Mouse (Mus musculus) forebrain, postnatal 0 days (tissue): ENCODE results near the gene Rgs6. TPM values are rescaled to one million over a fixed set of nuclear protein-coding genes. Genes with fewer than 3 reads are reported as not detected.

ENCODE experiments used
- ATAC-seq: fragments of 200-750 bp; cut with Nextera tagmentation; 2 replicates; pipeline ENCODE4 v1.8.0; 2017; ENCODE audit warnings: mild to moderate bottlenecking, moderate library complexity
- DNase-seq: peaks from one replicate; pipeline ENCODE4 v3.0.0-alpha.2; 2015
- H3K27ac ChIP-seq: fragments of 300-500 bp; sonication (generic); 2 replicates; pipeline ENCODE4 v1.5.1; 2014; ENCODE audit warnings: low read depth, mild to moderate bottlenecking, antibody characterized with exemption, low read length, moderate library complexity, mixed read lengths
- H3K27me3 ChIP-seq: fragments of 300-500 bp; sonication (generic); 2 replicates; pipeline ENCODE4 v1.6.1; 2014; ENCODE audit warnings: mild to moderate bottlenecking, low read length, mixed read lengths; ENCODE audit not compliant: insufficient read depth
- H3K36me3 ChIP-seq: fragments of 300-500 bp; sonication (generic); 2 replicates; pipeline ENCODE4 v1.6.1; 2014; ENCODE audit warnings: mild to moderate bottlenecking, moderate library complexity; ENCODE audit not compliant: insufficient read depth
- H3K4me1 ChIP-seq: fragments of 300-500 bp; sonication (generic); 2 replicates; pipeline ENCODE4 v1.6.1; 2014; ENCODE audit warnings: antibody characterized with exemption; ENCODE audit not compliant: insufficient read depth
- H3K4me2 ChIP-seq: fragments of 300-500 bp; sonication (generic); 2 replicates; pipeline ENCODE4 v1.6.1; 2014; ENCODE audit warnings: low read depth, mild to moderate bottlenecking, moderate library complexity
- H3K4me3 ChIP-seq: fragments of 300-500 bp; sonication (generic); 2 replicates; pipeline ENCODE4 v1.5.1; 2014; ENCODE audit warnings: low read depth, low read length, mixed read lengths
- H3K9ac ChIP-seq: fragments of 300-500 bp; sonication (generic); 2 replicates; pipeline ENCODE4 v1.6.1; 2014; ENCODE audit warnings: mild to moderate bottlenecking
- H3K9me3 ChIP-seq: fragments of 300-500 bp; sonication (generic); 2 replicates; pipeline ENCODE4 v1.6.1; 2016; ENCODE audit warnings: low read length
- CTCF ChIP-seq: sonication (generic); IDR thresholded peaks from 2 replicates; pipeline ENCODE4 v1.5.1; 2016; ENCODE audit warnings: antibody characterized with exemption, control low read depth, low read depth
- WGBS: fragments of 180-500 bp; shearing (Covaris S2); extraction: QIAGEN DNeasy Blood & Tissue Kit; methylation state at CpG from one replicate; pipeline ENCODE4 v1.1.7; 2014; 5-methylcytosine and 5-hydroxymethylcytosine counted together
- polyA plus RNA-seq: library from polyadenylated mRNA; unstranded; fragments of >200 nt; fragmentation: Nextera tagmentation; extraction: Ambion mirVana; gene quantifications from 2 replicates; pipeline ENCODE4 v1.2.1, GENCODE M21; 2015
- total RNA-seq: library from RNA; depleted of rRNA; stranded (reverse); fragments of >200 nt; gene quantifications from 2 replicates; pipeline ENCODE4 v1.2.3, GENCODE M21; 2014

Gene Rgs6
- total and polyA plus RNA-seq, 2 experiments from 2014 or later, result 16.8 to 19.6 TPM

DNA sequence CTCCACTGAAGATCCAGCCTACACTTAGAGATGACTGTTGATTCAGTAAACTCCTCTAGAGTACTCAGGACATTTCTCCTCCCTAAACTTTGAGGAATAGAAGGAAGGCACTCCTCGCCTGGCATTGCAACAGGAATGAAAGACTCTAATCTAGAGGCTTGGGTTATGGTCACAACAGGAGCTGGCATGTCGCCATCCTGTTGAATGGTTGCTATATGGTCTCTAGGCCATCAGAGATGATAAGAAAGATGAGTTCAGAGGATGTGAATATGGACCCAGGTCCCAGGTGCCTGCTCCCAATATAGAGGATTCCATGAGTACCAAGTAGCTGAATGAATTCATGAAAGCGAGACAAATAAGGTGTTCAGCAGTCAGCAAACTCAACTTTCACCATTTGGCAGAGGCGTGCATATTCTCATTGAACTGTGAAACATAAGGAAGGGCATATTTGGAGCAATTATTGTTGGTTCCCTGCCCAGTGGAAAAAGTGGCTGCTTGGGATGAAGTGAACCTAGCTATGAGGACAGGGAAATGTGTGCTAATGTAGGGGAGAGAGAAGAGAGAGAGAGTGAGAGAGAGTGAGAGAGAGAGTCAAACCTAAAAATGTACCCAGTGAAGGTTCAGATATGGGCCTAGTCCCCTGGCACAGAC, 334.9 kb downstream of the Rgs6 start:
- H3K4me1 ChIP-seq, result no peaks in the 10 kb centered on the region
- ATAC-seq (peak; percentile 47; the same call in 1 of the 2 replicates), DNase-seq (peak; percentile 57)
- H3K27me3 ChIP-seq, result no peaks in the 10 kb centered on the region
- 73% methylated on average over 4 of the region's 4 CpGs for WGBS
- no peaks in the 10 kb centered on the region for H3K36me3 ChIP-seq
- H3K9me3 ChIP-seq, result no peaks in the 10 kb centered on the region
- H3K27ac ChIP-seq, result no peak overlapping the region
- H3K9ac ChIP-seq, result no peak overlapping the region
- H3K4me2 ChIP-seq, result no peak overlapping the region
- H3K4me3 ChIP-seq, result no peak overlapping the region
- TF ChIP-seq CTCF, result no peak

DNA sequence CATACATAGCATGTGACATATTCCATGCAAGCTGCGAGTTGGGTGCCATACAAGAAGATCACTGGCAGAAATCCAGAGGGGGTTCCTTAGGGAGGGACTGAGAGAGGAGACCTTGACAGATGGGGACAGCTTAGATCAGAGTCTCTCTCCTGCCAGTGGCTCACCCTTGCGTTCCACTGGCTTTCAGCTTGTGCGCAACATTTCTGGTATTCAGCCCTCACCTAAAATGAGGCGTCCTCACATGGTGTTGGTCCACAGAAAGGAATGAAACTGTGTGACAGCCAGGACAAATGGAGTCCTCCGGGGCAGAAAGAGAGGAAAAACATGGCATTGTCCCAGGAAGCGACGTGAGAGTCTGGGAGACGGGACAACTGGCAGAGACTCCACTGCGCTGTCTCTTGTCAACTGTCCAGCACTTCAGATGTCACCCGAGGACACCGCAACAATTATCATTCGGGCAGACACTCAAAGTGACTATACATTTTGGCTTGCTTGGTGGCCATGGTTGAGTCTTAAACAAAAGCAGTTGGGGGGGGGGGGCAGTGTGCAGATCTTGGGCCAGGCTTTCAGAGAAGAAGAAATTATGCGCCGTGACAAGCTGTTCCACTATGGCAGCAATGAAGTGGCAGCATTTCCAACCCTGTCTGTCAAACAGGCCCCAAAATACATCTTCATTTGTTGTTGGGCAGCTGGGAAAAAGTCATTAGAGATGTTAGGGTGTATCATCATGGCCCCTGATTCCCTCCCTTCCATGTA, 344.8 kb downstream of the Rgs6 start:
- no peaks in the 10 kb centered on the region for H3K9me3 ChIP-seq
- H3K4me1 ChIP-seq, result no peaks in the 10 kb centered on the region
- peak overlapping the region; percentile 46; the same call in 1 of the 2 replicates for H3K27ac ChIP-seq
- H3K4me2 ChIP-seq, result 0 out of 2 replicates have a peak overlapping the region, but pooled peaks have one; percentile 3
- H3K27me3 ChIP-seq, result no peaks in the 10 kb centered on the region
- H3K9ac ChIP-seq, result no peak overlapping the region
- no peaks in the 10 kb centered on the region for H3K36me3 ChIP-seq
- WGBS, result 42% methylated on average over 14 of the region's 14 CpGs
- peak; percentile 85 for ATAC-seq
- TF ChIP-seq CTCF, result no peak
- DNase-seq, result peak; percentile 91
- no peak overlapping the region for H3K4me3 ChIP-seq

- Histone ChIP-seq H3K27ac (no peak overlapping the region), H3K27me3 (no peaks in the 10 kb centered on the region), H3K4me2 (no peak overlapping the region), H3K9me3 (no peaks in the 10 kb centered on the region), H3K4me1 (no peaks in the 10 kb centered on the region), H3K36me3 (no peaks in the 10 kb centered on the region), H3K4me3 (no peak overlapping the region), H3K9ac (no peak overlapping the region)
- whole genome bisulfite sequencing, result 80% methylated on average over 6 of the region's 6 CpGs
- TF ChIP-seq CTCF, result no peak
- ATAC-seq (no peak), DNase-seq (no peak)
These were observed 347.1 kb downstream of the Rgs6 start for GRCm38 (mm10) chr12:82935121-82935762.

- 86% methylated on average over 1 of the region's 1 CpGs for WGBS
- H3K27me3 ChIP-seq, result no peaks in the 10 kb centered on the region
- ATAC-seq (no peak), DNase-seq (no peak)
- H3K4me1 ChIP-seq, result no peaks in the 10 kb centered on the region
- no peaks in the 10 kb centered on the region for H3K9me3 ChIP-seq
- no peak overlapping the region for H3K27ac ChIP-seq
- no peaks in the 10 kb centered on the region for H3K36me3 ChIP-seq
- no peak overlapping the region for H3K9ac ChIP-seq
- TF ChIP-seq CTCF, result no peak
- no peak overlapping the region for H3K4me3 ChIP-seq
- H3K4me2 ChIP-seq, result no peak overlapping the region
These were observed 347.7 kb downstream of the Rgs6 start for GRCm38 (mm10) chr12:82935767-82936166.

DNA sequence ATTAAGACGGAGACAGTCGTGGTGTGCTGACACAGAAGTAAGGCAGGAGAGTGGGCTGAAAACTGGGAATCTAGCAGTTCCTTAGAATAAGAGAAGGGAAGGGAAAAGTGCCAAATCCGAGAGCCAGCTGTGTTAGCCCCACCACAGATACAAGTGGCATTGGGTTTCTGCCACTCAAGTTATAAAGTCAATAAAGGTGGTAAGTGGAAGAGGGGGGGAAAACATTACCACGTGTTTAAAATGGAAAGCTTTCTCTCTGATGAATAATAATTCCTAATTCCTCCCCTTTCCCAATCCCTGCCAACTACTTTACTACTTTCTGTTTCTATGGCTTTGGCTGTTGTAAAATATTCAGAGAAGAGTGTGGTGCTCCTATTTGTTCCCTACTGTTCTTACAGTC, 352.4 kb downstream of the Rgs6 start:
- Histone ChIP-seq H3K27me3 (no peaks in the 10 kb centered on the region), H3K36me3 (no peaks in the 10 kb centered on the region), H3K27ac (no peak overlapping the region), H3K4me1 (no peaks in the 10 kb centered on the region), H3K9me3 (no peaks in the 10 kb centered on the region), H3K4me3 (no peak overlapping the region), H3K4me2 (no peak overlapping the region), H3K9ac (no peak overlapping the region)
- DNase-seq (no peak), ATAC-seq (no peak)
- WGBS, result 52% methylated on average over 4 of the region's 4 CpGs
- no peak for TF ChIP-seq CTCF

DNA sequence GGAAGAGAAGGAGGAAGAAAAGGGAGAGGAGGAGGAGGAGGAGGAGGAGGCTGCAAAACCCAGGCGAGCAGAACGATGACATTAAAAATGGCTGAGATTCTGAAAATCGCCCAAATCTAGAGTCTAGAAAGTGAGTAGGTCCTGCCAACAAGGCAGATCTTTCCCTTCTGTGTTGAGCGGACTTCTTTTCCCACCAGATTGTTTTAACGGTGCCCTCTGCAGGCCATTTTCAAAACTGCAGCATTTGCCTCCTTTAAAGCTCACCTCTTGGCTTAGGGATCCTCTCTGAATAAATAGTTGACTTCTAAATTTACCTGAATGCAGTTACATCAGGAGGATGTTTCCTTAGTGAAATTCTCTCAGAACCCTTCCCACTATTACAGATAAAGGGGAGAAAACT, 358.4 kb downstream of the Rgs6 start:
- DNase-seq (peak; percentile 92), ATAC-seq (peak; percentile 80)
- peak; percentile 86 for TF ChIP-seq CTCF
- Histone ChIP-seq H3K4me1 (no peaks in the 10 kb centered on the region), H3K9ac (no peak overlapping the region), H3K9me3 (no peaks in the 10 kb centered on the region), H3K4me2 (no peak overlapping the region), H3K27me3 (no peaks in the 10 kb centered on the region), H3K27ac (no peak overlapping the region), H3K36me3 (no peaks in the 10 kb centered on the region), H3K4me3 (no peak overlapping the region)
- WGBS, result 10% methylated on average over 5 of the region's 5 CpGs

- H3K4me1 ChIP-seq, result 0 out of 2 replicates have a peak, but pooled peaks cover 8% of the 10 kb centered on the region
- DNase-seq, result no peak
- H3K9ac ChIP-seq, result no peak overlapping the region
- H3K9me3 ChIP-seq, result no peaks in the 10 kb centered on the region
- no peaks in the 10 kb centered on the region for H3K27me3 ChIP-seq
- H3K4me2 ChIP-seq, result no peak overlapping the region
- H3K4me3 ChIP-seq, result no peak overlapping the region
- WGBS, result 82% methylated on average over 9 of the region's 9 CpGs
- no peak for ATAC-seq
- no peak for TF ChIP-seq CTCF
- no peak overlapping the region for H3K27ac ChIP-seq
- H3K36me3 ChIP-seq, result no peaks in the 10 kb centered on the region
These were observed 373.0 kb downstream of the Rgs6 start for GRCm38 (mm10) chr12:82961111-82961510.
